Mouse (Mus musculus) lung, adult 2 months (tissue): Measurements from ENCODE around the gene Gm37419.

Experiments
- CTCF ChIP-seq: fragments of 200-500 bp; IDR thresholded peaks from 2 replicates; pipeline ENCODE4 v1.5.1; 2011; ENCODE audit warnings: mild to moderate bottlenecking, low read length, control low read depth; ENCODE audit not compliant: insufficient read depth
- POLR2A ChIP-seq: fragments of 200-500 bp; IDR thresholded peaks from 2 replicates; pipeline ENCODE4 v1.6.1; 2011; ENCODE audit warnings: low read depth, mild to moderate bottlenecking, control low read depth, low read length, borderline replicate concordance; ENCODE audit errors: extremely low read depth

DNA sequence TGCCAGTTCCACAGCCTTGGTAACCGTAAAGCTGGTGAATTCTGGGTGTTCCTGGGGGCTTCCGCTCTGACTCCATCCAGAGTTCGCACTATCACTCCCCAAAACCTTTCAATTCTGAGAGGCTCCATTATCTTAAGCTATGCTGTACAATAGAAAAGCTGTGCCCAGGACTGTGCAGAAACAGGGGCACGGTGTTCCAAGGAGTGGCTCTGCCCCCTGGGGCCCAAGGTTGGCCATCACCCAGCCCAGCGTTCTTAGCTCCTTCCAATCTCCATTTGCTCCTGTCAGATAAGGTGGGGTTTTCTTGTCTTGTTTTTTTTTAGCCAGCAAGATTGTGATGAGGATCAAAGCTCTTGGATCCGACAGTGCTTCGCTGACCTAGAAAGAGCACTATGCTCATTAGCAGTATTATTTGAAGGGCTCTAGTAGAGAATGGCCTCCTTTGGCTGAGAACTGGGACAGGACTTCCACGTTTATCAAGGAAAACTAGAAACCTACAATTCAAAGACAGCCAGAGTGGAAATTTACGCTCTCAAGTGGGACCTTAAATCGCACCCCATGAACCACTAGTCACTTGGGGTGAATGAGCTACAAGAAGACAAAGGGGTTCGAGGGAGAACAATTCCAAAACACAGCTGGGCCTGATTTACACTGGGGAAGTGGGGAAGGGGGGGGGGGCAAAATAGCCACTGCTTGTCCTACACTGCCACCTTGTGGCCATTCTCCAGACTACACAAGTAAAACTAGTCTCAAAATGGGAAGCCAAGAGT lies 34.9 kb upstream of the Gm37419 start:
- TF ChIP-seq POLR2A, result no peak
- peak; percentile 33 for TF ChIP-seq CTCF
